Mouse (Mus musculus) MEL (cell line): ENCODE data around the gene Smtnl2.

Experiments
- CHD2 ChIP-seq: IDR thresholded peaks from 2 replicates; pipeline ENCODE4 v1.6.1; 2011; ENCODE audit warnings: low read length, improper control_type of control experiment
- CTCF ChIP-seq, 3 experiments: IDR thresholded peaks in 2 of 3; conservative IDR thresholded peaks in 1 of 3; 2 replicates each; pipeline ENCODE4 v1.5.1; 2011 to 2012; ENCODE audit warnings: low read length in 3 of 3, low read depth in 2 of 3, mild to moderate bottlenecking in 2 of 3, improper control_type of control experiment in 1 of 3, inconsistent platforms in 1 of 3, mixed read lengths in 1 of 3, moderate library complexity in 1 of 3; ENCODE audit not compliant: control insufficient read depth in 1 of 3, insufficient read depth in 1 of 3, poor library complexity in 1 of 3, severe bottlenecking in 1 of 3
- E2F4 ChIP-seq: IDR thresholded peaks from 2 replicates; pipeline ENCODE4 v1.6.1; 2011; ENCODE audit warnings: low read depth, low read length, improper control_type of control experiment, borderline replicate concordance
- EP300 ChIP-seq, 2 experiments: IDR thresholded peaks; 2 replicates each; pipeline ENCODE4 v1.6.1; 2011; ENCODE audit warnings: improper control_type of control experiment in 2 of 2, low read length in 2 of 2, low read depth in 1 of 2, mild to moderate bottlenecking in 1 of 2
- GABPA ChIP-seq: IDR thresholded peaks from 2 replicates; pipeline ENCODE4 v1.6.1; 2012; ENCODE audit warnings: low read depth, mild to moderate bottlenecking, inconsistent platforms, low read length, improper control_type of control experiment, moderate library complexity
- HCFC1 ChIP-seq: IDR thresholded peaks from 2 replicates; pipeline ENCODE4 v1.6.1; 2012; ENCODE audit warnings: low read depth, mild to moderate bottlenecking, inconsistent platforms, low read length, improper control_type of control experiment, moderate library complexity
- KAT2A ChIP-seq: conservative IDR thresholded peaks from 2 replicates; pipeline ENCODE4 v1.6.1; 2012; ENCODE audit warnings: low read depth, low read length, improper control_type of control experiment, inconsistent platforms
- MAFK ChIP-seq: IDR thresholded peaks from 2 replicates; pipeline ENCODE4 v1.6.1; 2011; ENCODE audit warnings: low read depth, mild to moderate bottlenecking, low read length, improper control_type of control experiment, borderline replicate concordance
- MEF2A ChIP-seq: IDR thresholded peaks from 2 replicates; pipeline ENCODE4 v1.6.1; 2014; ENCODE audit warnings: low read depth, mild to moderate bottlenecking, inconsistent platforms, low read length, improper control_type of control experiment; ENCODE audit not compliant: poor library complexity, insufficient replicate concordance, severe bottlenecking; ENCODE audit errors: extremely low read depth
- MYB ChIP-seq: IDR thresholded peaks from 2 replicates; pipeline ENCODE4 v1.6.1; 2011; ENCODE audit warnings: mild to moderate bottlenecking, low read depth, low read length, improper control_type of control experiment
- POLR2A ChIP-seq, 2 experiments: IDR thresholded peaks; 2 replicates each; pipeline ENCODE4 v1.6.1; 2011 to 2012; ENCODE audit warnings: low read length in 2 of 2, mild to moderate bottlenecking in 2 of 2, control low read depth in 1 of 2, improper control_type of control experiment in 1 of 2, low read depth in 1 of 2, moderate library complexity in 1 of 2; ENCODE audit not compliant: control insufficient read depth in 1 of 2, insufficient read depth in 1 of 2, poor library complexity in 1 of 2
- ZNF384 ChIP-seq: IDR thresholded peaks from 2 replicates; pipeline ENCODE4 v1.6.1; 2012; ENCODE audit warnings: low read depth, mild to moderate bottlenecking, inconsistent platforms, low read length, improper control_type of control experiment

DNA sequence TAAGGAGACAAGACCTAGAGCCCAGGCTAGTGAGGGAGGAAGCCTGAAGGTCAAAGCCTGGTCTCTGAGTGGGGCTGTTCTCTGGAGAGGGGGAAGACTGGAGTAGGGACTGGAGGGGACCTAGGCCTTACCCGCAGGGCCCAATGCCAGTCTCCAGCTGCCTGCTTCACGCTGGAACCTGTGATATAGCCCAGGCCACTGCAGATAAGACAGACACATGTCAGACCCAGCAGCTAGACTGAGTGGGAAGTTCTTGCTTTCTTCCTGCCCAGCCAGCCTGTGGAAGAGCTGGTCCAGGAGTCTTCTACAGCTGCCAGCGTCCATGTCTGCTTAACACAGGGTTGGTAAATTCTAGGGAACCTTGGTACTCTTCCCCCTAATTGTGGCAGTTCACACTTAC lies 47.0 kb upstream of the Smtnl2 start:
- TF ChIP-seq EP300 (IDR thresholded peaks at IDR 0.05; ENCODE audit: low read depth in 1 of 2, low read length in 2 of 2) (peak in 1 of 2 experiments; percentile 65; a peak in 3 of 4 replicates), ZNF384 (no peak), POLR2A (IDR thresholded peaks at IDR 0.05; ENCODE audit: control insufficient read depth in 1 of 2, insufficient read depth in 1 of 2, low read depth in 1 of 2, low read length in 2 of 2, poor library complexity in 1 of 2) (no peak), E2F4 (no peak), MEF2A (no peak), KAT2A (no peak), CHD2 (no peak), CTCF (IDR thresholded peaks at IDR 0.05 in 2 of 3, conservative IDR thresholded peaks at IDR 0.05 in 1 of 3; ENCODE audit: control insufficient read depth in 1 of 3, insufficient read depth in 1 of 3, low read depth in 2 of 3, low read length in 3 of 3, poor library complexity in 1 of 3, severe bottlenecking in 1 of 3) (no peak), MYB (no peak), HCFC1 (0 out of 2 replicates have a peak, but pooled peaks have one; percentile 18), MAFK (no peak), GABPA (no peak)
